Comparison of ENCODE assay signal across 15 mouse cellular contexts in the genomic region with DNA sequence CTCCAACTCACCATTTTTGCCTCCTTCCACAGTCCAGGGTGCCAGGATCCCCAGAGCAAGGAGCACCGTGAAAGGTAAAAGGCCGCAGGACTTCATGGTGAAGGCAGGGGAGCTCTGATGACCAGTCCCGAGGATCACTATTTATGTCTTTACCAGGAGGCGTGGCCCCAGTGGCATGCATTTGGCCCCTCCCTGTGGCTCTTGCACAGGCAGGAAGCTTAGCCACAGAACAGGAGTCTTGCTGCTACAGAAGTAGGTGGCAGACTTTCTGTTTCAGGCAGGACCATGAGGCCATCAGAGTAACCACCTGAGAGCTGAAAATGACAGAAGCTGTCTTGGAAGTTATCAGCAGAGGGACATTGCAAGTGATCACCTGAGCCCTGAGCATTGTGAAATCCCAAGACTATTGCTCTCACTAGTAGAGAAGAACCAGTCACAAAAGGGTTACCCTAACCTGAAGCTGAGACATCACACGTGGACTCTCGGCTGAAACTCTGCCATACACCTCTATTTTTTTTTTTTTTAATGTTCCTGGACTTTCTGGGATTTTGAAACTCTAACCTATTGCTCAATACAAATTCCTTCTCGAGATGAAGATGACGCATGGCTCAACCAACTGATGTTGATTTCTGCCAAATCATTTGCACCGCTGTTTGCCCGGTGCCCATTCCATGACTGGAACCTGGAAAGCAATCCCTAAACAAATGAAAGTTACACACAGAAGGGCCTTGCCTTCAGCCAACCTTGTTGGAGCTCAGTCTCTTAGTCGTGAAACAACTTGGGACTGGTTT. TPM values are rescaled to one million over a fixed set of nuclear protein-coding genes. Genes with fewer than 3 reads are reported as not detected.
A peak's percentile ranks its signal among the peaks of the same experiment; 100 is the strongest.
DNase-seq lines count a peak whose midpoint lies in the region; ATAC-seq and TF ChIP-seq lines count a peak whose summit lies in the region.
"Had no signal": no experiment of that assay in that cellular context is flagged by ENCODE, and none has a peak within 500 bp of the region (broad histone marks: within the 10 kb centered on the region; RNA-seq: fewer than 3 reads in every experiment).

No protein-coding gene starts in this region.

- peak; percentile 11 for DNase-seq in adrenal gland, postnatal 10 days
- DNase-seq in adrenal gland, postnatal 25 days: no peak
- DNase-seq in 416B (ENCODE audit: low read depth): peak; percentile 88
- DNase-seq in fibroblast of lung, adult 2 months (ENCODE audit: low read depth): peak; percentile 78
- no peak for DNase-seq in kidney, adult 9 months
- no peak for DNase-seq in hindbrain, postnatal 0 days (ENCODE audit: low spot score)
- no peak for DNase-seq in cerebellum, postnatal 10 days
- DNase-seq: kidney, adult 2 months; right cerebral cortex, postnatal 4 days had no signal

- H3K4me3 ChIP-seq in hindbrain, postnatal 0 days (ENCODE audit: low read length): no peak overlapping the region

- TF ChIP-seq CTCF in hindbrain, postnatal 0 days (IDR thresholded peaks at IDR 0.05; ENCODE audit: low read depth): no peak

- no peak overlapping the region for H3K9ac ChIP-seq in hindbrain, postnatal 0 days (replicated peaks; ENCODE audit: low read length)

- H3K9me3 ChIP-seq in hindbrain, postnatal 0 days (ENCODE audit: low read length): no peaks in the 10 kb centered on the region

- H3K27me3 ChIP-seq in hindbrain, postnatal 0 days (ENCODE audit: insufficient read depth, low read length): no peaks in the 10 kb centered on the region

- WGBS in hindbrain, postnatal 0 days: 81% methylated on average over 11 of the region's 11 CpGs

- no peaks in the 10 kb centered on the region for H3K4me1 ChIP-seq in hindbrain, postnatal 0 days (ENCODE audit: insufficient read depth, low read length)

- no peak overlapping the region for H3K27ac ChIP-seq in hindbrain, postnatal 0 days

- H3K4me2 ChIP-seq in hindbrain, postnatal 0 days (ENCODE audit: low read depth, low read length): no peak overlapping the region
- H3K4me2 ChIP-seq: heart, embryonic 11.5 days had no signal

- H3K36me3 ChIP-seq in hindbrain, postnatal 0 days (ENCODE audit: insufficient read depth, low read length): no peaks in the 10 kb centered on the region

- peak; percentile 77 for ATAC-seq in megakaryocyte progenitor cell, adult 5-6 weeks (replicated peaks; ENCODE audit: poor library complexity)
- no peak for ATAC-seq in hindbrain, postnatal 0 days
- ATAC-seq: midbrain, embryonic 16.5 days had no signal

RNA-seq across cellular contexts. Expression of a gene that starts 23.8 kb away (rescaled TPM):
- total RNA-seq in adrenal gland, postnatal 10 days (2021): under 1 TPM in 1 of 2 experiments, not detected in 1; 0.45 TPM
- 0.73 and 3.9 TPM in 2 replicates for total RNA-seq in adrenal gland, postnatal 25 days (2021)
- total RNA-seq in megakaryocyte progenitor cell, adult 5-6 weeks (2015): not detected in 2 replicates
- not detected in 2 replicates for total RNA-seq in megakaryocyte progenitor cell, adult 5-6 weeks (2017)
- total RNA-seq in hindbrain, postnatal 0 days (2014; rRNA removed): not detected in 2 replicates
- polyA plus RNA-seq in hindbrain, postnatal 0 days (2015; fragmentation: Nextera tagmentation; extraction: Ambion mirVana): not detected in 2 replicates
- total RNA-seq: layer of hippocampus, adult 18-20 months had no signal
- polyA plus RNA-seq: heart, embryonic 11.5 days; hindbrain, embryonic 11.5 days; kidney, adult 2 months; liver, embryonic 16.5 days; midbrain, embryonic 16.5 days had no signal

RNA-seq across cellular contexts. Expression of a gene that starts 32.5 kb away (rescaled TPM):
- total RNA-seq in adrenal gland, postnatal 10 days (2021): 10 to 100 TPM in 1 of 2 experiments, 1 to 10 TPM in 1; 9.1 to 13.2 TPM
- 5.2 and 7.9 TPM in 2 replicates for total RNA-seq in adrenal gland, postnatal 25 days (2021)
- total RNA-seq in megakaryocyte progenitor cell, adult 5-6 weeks (2015): 244 and 316 TPM in 2 replicates
- total RNA-seq in megakaryocyte progenitor cell, adult 5-6 weeks (2017): 39.7 and 71.6 TPM in 2 replicates
- total RNA-seq in hindbrain, postnatal 0 days (2014; rRNA removed): 4.3 TPM in 1 of 2 replicates, not detected in the other
- polyA plus RNA-seq in hindbrain, postnatal 0 days (2015; fragmentation: Nextera tagmentation; extraction: Ambion mirVana): 0.40 and 0.82 TPM in 2 replicates
- polyA plus RNA-seq: midbrain, embryonic 16.5 days had no signal

RNA-seq across cellular contexts. Expression of a gene that starts 39.8 kb away (rescaled TPM):
- total RNA-seq in adrenal gland, postnatal 10 days (2021): not detected
- not detected in 2 replicates for total RNA-seq in adrenal gland, postnatal 25 days (2021)
- not detected in 2 replicates for total RNA-seq in megakaryocyte progenitor cell, adult 5-6 weeks (2015)
- total RNA-seq in megakaryocyte progenitor cell, adult 5-6 weeks (2017): not detected in 2 replicates
- total RNA-seq in hindbrain, postnatal 0 days (2014; rRNA removed): not detected in 2 replicates
- not detected in 2 replicates for polyA plus RNA-seq in hindbrain, postnatal 0 days (2015; fragmentation: Nextera tagmentation; extraction: Ambion mirVana)
- total RNA-seq: layer of hippocampus, adult 18-20 months had no signal
- polyA plus RNA-seq: heart, embryonic 11.5 days; hindbrain, embryonic 11.5 days; kidney, adult 2 months; liver, embryonic 16.5 days; midbrain, embryonic 16.5 days had no signal

RNA-seq across cellular contexts. Expression of a gene that starts 46.6 kb away (rescaled TPM):
- under 1 TPM in 1 of 2 experiments, not detected in 1; 0.15 TPM for total RNA-seq in adrenal gland, postnatal 10 days (2021)
- total RNA-seq in adrenal gland, postnatal 25 days (2021): not detected in 2 replicates
- total RNA-seq in megakaryocyte progenitor cell, adult 5-6 weeks (2015): not detected in 2 replicates
- not detected in 2 replicates for total RNA-seq in megakaryocyte progenitor cell, adult 5-6 weeks (2017)
- 0.22 TPM in 1 of 2 replicates, not detected in the other for total RNA-seq in hindbrain, postnatal 0 days (2014; rRNA removed)
- polyA plus RNA-seq in hindbrain, postnatal 0 days (2015; fragmentation: Nextera tagmentation; extraction: Ambion mirVana): 0.14 and 0.21 TPM in 2 replicates
- polyA plus RNA-seq: hindbrain, embryonic 11.5 days; kidney, adult 2 months had no signal

RNA-seq across cellular contexts. Expression of a gene that starts 48.6 kb away (rescaled TPM):
- total RNA-seq in adrenal gland, postnatal 10 days (2021): 1 to 10 TPM; 2.3 to 2.7 TPM
- total RNA-seq in adrenal gland, postnatal 25 days (2021): 0.73 and 1.3 TPM in 2 replicates
- total RNA-seq in megakaryocyte progenitor cell, adult 5-6 weeks (2015): not detected in 2 replicates
- total RNA-seq in megakaryocyte progenitor cell, adult 5-6 weeks (2017): not detected in 2 replicates
- total RNA-seq in hindbrain, postnatal 0 days (2014; rRNA removed): 4.9 and 8.2 TPM in 2 replicates
- polyA plus RNA-seq in hindbrain, postnatal 0 days (2015; fragmentation: Nextera tagmentation; extraction: Ambion mirVana): 4.7 and 5.0 TPM in 2 replicates

Comparison
In these comparisons a context has a peak if more than half of its experiments do, and no peak if none do; other contexts are left out.
1. DNase-seq: peak in adrenal gland, postnatal 10 days (single experiment), 416B (single experiment) and fibroblast of lung, adult 2 months (single experiment); none in adrenal gland, postnatal 25 days (single experiment), kidney, adult 9 months (single experiment), hindbrain, postnatal 0 days (single experiment) and cerebellum, postnatal 10 days (0 of 2).